11 mouse cellular contexts compared by ENCODE assay signal in genomic region chrX:99293967-99294366, GRCm38 (mm10).
"Had no signal": no experiment of that assay in that cellular context is flagged by ENCODE, and none has a peak within 500 bp of the region (broad histone marks: within the 10 kb centered on the region; RNA-seq: fewer than 3 reads in every experiment).

No protein-coding gene starts in this region.

- H3K4me2 ChIP-seq: liver, embryonic 12.5 days; lung, embryonic 15.5 days; neural tube, embryonic 12.5 days had no signal

- H3K9ac ChIP-seq: liver, embryonic 12.5 days; lung, embryonic 15.5 days; neural tube, embryonic 12.5 days had no signal

- H3K36me3 ChIP-seq: limb, embryonic 10.5 days; liver, embryonic 12.5 days; lung, embryonic 15.5 days; midbrain, embryonic 10.5 days; neural tube, embryonic 12.5 days had no signal

- ATAC-seq: intestine, embryonic 16.5 days; liver, embryonic 12.5 days had no signal

- H3K27ac ChIP-seq: left cerebral cortex, adult 2 months; limb, embryonic 10.5 days; liver, embryonic 12.5 days; midbrain, embryonic 10.5 days; neural tube, embryonic 12.5 days; stomach, postnatal 0 days had no signal

- H3K4me3 ChIP-seq: layer of hippocampus, adult 2 months; left cerebral cortex, adult 2 months; limb, embryonic 10.5 days; liver, embryonic 12.5 days; lung, embryonic 15.5 days; midbrain, embryonic 10.5 days; neural tube, embryonic 12.5 days had no signal

- DNase-seq: midbrain, embryonic 14.5 days; thymus, postnatal 4 days had no signal

- H3K9me3 ChIP-seq: limb, embryonic 10.5 days; liver, embryonic 12.5 days; lung, embryonic 15.5 days; midbrain, embryonic 10.5 days; neural tube, embryonic 12.5 days had no signal
